Mouse (Mus musculus) 3T3-L1 (cell line): ENCODE results near the gene Btd.
"Not testable (repeated sequence)": the region's sequence is repeated elsewhere in the genome, so short reads cannot be mapped to it uniquely, and the experiment has no call there.

ENCODE experiments used
- DNase-seq: peaks from one replicate; pipeline ENCODE4 v3.0.0-alpha.2; 2015; ENCODE audit warnings: low read depth, low spot score

Btd gene

GRCm38 (mm10) chr14:31640890-31641505 is at the start of gene Btd, which contains the start of gene Hacl1:
Btd (plus strand) TSS chr14:31641028.
Hacl1 (minus strand) TSS chr14:31641286.
- peak; percentile 98 for DNase-seq

GRCm38 (mm10) chr14:31591243-31591642 is 49.6 kb upstream of the Btd start, which contains the start of gene Colq:
Colq (minus strand) TSS chr14:31591343.
- no peak for DNase-seq

GRCm38 (mm10) chr14:31593036-31593435 is 47.8 kb upstream of the Btd start:
- DNase-seq: no peak

GRCm38 (mm10) chr14:31594693-31595092 is 46.1 kb upstream of the Btd start:
- DNase-seq: no peak

- DNase-seq: no peak
These were observed 44.4 kb upstream of the Btd start for GRCm38 (mm10) chr14:31596408-31596807.

GRCm38 (mm10) chr14:31597446-31597845 is 43.4 kb upstream of the Btd start:
- DNase-seq: peak; percentile 5

- no peak for DNase-seq
These were observed 38.8 kb upstream of the Btd start for GRCm38 (mm10) chr14:31601908-31602615.

- DNase-seq: not testable (repeated sequence)
These were observed 38.2 kb upstream of the Btd start for GRCm38 (mm10) chr14:31602616-31602979.

- peak; percentile 41 for DNase-seq
These were observed 35.9 kb upstream of the Btd start for GRCm38 (mm10) chr14:31604916-31605315.

- DNase-seq: peak; percentile 31
These were observed 35.3 kb upstream of the Btd start for GRCm38 (mm10) chr14:31605514-31605913.

GRCm38 (mm10) chr14:31611986-31612385 is 28.8 kb upstream of the Btd start:
- DNase-seq: peak; percentile 14

GRCm38 (mm10) chr14:31613671-31614070 is 27.2 kb upstream of the Btd start:
- DNase-seq: peak; percentile 90

- no peak for DNase-seq
These were observed 23.6 kb upstream of the Btd start for GRCm38 (mm10) chr14:31617204-31617603.

GRCm38 (mm10) chr14:31617997-31618396 is 22.8 kb upstream of the Btd start:
- DNase-seq: no peak

GRCm38 (mm10) chr14:31620591-31621223 is 20.1 kb upstream of the Btd start:
- no peak for DNase-seq

GRCm38 (mm10) chr14:31622748-31623147 is 18.1 kb upstream of the Btd start:
- no peak for DNase-seq

- no peak for DNase-seq
These were observed 10.2 kb upstream of the Btd start for GRCm38 (mm10) chr14:31630677-31631076.

- peak; percentile 29 for DNase-seq
These were observed 410 bp upstream of the Btd start, which contains the start of gene Gm49387 for GRCm38 (mm10) chr14:31640346-31640889. Gm49387 (minus strand) TSS chr14:31640878.

GRCm38 (mm10) chr14:31641506-31642155 is 803 bp downstream of the Btd start:
- peak; percentile 3 for DNase-seq

GRCm38 (mm10) chr14:31644183-31644830 is 3.5 kb downstream of the Btd start:
- DNase-seq: no peak

- peak; percentile 66 for DNase-seq
These were observed 4.2 kb downstream of the Btd start for GRCm38 (mm10) chr14:31644931-31645547.
